Mouse (Mus musculus) layer of hippocampus, adult 9-11 months (tissue): Measurements from ENCODE around the gene Nipsnap2.
A peak's percentile ranks its signal among the peaks of the same experiment; 100 is the strongest.
"Not testable (repeated sequence)": the region's sequence is repeated elsewhere in the genome, so short reads cannot be mapped to it uniquely, and the experiment has no call there.

Experiments
- DNase-seq: peaks from one replicate; pipeline ENCODE4 v3.0.0; 2022

The Nipsnap2 gene

GRCm38 (mm10) chr5:129724834-129725773, at the start of gene Nipsnap2:
Gene Nipsnap2, plus strand, starts transcription at chr5:129725063.
- DNase-seq: peak; percentile 89

GRCm38 (mm10) chr5:129685141-129685540, 39.7 kb upstream of the Nipsnap2 start:
- DNase-seq: not testable (repeated sequence)

GRCm38 (mm10) chr5:129687621-129688020, 37.2 kb upstream of the Nipsnap2 start:
- no peak for DNase-seq

- DNase-seq: no peak
Measured at GRCm38 (mm10) chr5:129690528-129690927, 34.3 kb upstream of the Nipsnap2 start.

GRCm38 (mm10) chr5:129700506-129700905, 24.4 kb upstream of the Nipsnap2 start:
- DNase-seq: no peak

GRCm38 (mm10) chr5:129701706-129702105, 23.2 kb upstream of the Nipsnap2 start:
- no peak for DNase-seq

- no peak for DNase-seq
Measured at GRCm38 (mm10) chr5:129703368-129703767, 21.5 kb upstream of the Nipsnap2 start.

- DNase-seq: no peak
Measured at GRCm38 (mm10) chr5:129708412-129708811, 16.5 kb upstream of the Nipsnap2 start, which contains the start of gene Sept14. Gene Sept14, minus strand, starts transcription at chr5:129708512.

GRCm38 (mm10) chr5:129715326-129715861, 9.5 kb upstream of the Nipsnap2 start, which contains the start of gene Mrps17:
Gene Mrps17, plus strand, starts transcription at chr5:129715497.
- DNase-seq: peak; percentile 93

GRCm38 (mm10) chr5:129717016-129717415, 7.8 kb upstream of the Nipsnap2 start:
- no peak for DNase-seq

- DNase-seq: no peak
Measured at GRCm38 (mm10) chr5:129720176-129720575, 4.7 kb upstream of the Nipsnap2 start.

- no peak for DNase-seq
Measured at GRCm38 (mm10) chr5:129724268-129724667, 595 bp upstream of the Nipsnap2 start.

- no peak for DNase-seq
Measured at GRCm38 (mm10) chr5:129725774-129726392, 1.0 kb downstream of the Nipsnap2 start.

GRCm38 (mm10) chr5:129726784-129727183, 1.9 kb downstream of the Nipsnap2 start:
- DNase-seq: no peak

GRCm38 (mm10) chr5:129729286-129729685, 4.4 kb downstream of the Nipsnap2 start:
- no peak for DNase-seq

GRCm38 (mm10) chr5:129730344-129730743, 5.5 kb downstream of the Nipsnap2 start:
- DNase-seq: no peak

GRCm38 (mm10) chr5:129731021-129731420, 6.2 kb downstream of the Nipsnap2 start:
- DNase-seq: no peak

GRCm38 (mm10) chr5:129740976-129741375, 16.1 kb downstream of the Nipsnap2 start:
- no peak for DNase-seq

GRCm38 (mm10) chr5:129742903-129743488, 18.1 kb downstream of the Nipsnap2 start:
- no peak for DNase-seq

GRCm38 (mm10) chr5:129744050-129744449, 19.2 kb downstream of the Nipsnap2 start:
- no peak for DNase-seq

GRCm38 (mm10) chr5:129756886-129757285, 32.0 kb downstream of the Nipsnap2 start:
- DNase-seq: no peak

GRCm38 (mm10) chr5:129759929-129760480, 35.1 kb downstream of the Nipsnap2 start:
- DNase-seq: no peak
